Mouse (Mus musculus) kidney, adult 2 months (tissue): ENCODE measurements around the gene Mcidas.

Source experiments
- CTCF ChIP-seq: fragments of 200-500 bp; conservative IDR thresholded peaks from 2 replicates; pipeline ENCODE4 v1.5.1; 2011; ENCODE audit warnings: low read depth, mild to moderate bottlenecking, control low read depth, low read length, moderate library complexity, mixed read lengths; ENCODE audit not compliant: insufficient read depth, insufficient read length
- POLR2A ChIP-seq: fragments of 200-500 bp; IDR thresholded peaks from one replicate; pipeline ENCODE4 v1.6.1; 2011; ENCODE audit warnings: low read depth, low read length, control low read depth

DNA sequence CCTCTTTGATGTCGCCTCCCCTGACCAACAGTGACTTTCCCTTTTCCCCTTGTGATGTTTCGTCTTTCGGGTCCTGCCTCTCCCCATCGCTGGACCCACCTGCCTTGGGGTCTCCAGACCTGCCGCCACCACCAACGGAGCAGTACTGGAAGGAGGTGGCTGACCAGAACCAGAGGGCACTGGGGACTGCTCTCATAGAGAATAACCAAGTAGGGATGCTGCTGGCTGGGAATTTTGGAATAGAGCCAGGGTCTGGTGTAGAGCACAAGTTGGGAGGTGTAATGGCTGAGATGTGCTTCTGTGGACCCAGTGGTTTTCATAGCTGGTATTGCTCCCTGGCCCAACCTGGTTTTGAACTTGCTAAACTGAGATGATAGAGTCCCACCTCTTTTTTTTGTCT is 3.7 kb downstream of the Mcidas start:
- TF ChIP-seq POLR2A (no peak), CTCF (no peak)
